Mouse (Mus musculus) retina, postnatal 7 days (tissue): ENCODE data around the gene Twist2.
A peak's percentile ranks its signal among the peaks of the same experiment; 100 is the strongest.

ENCODE experiments used
- DNase-seq: peaks from one replicate; pipeline ENCODE4 v3.0.0-alpha.2; 2012; ENCODE audit warnings: low read depth, low spot score

Twist2 gene

DNA sequence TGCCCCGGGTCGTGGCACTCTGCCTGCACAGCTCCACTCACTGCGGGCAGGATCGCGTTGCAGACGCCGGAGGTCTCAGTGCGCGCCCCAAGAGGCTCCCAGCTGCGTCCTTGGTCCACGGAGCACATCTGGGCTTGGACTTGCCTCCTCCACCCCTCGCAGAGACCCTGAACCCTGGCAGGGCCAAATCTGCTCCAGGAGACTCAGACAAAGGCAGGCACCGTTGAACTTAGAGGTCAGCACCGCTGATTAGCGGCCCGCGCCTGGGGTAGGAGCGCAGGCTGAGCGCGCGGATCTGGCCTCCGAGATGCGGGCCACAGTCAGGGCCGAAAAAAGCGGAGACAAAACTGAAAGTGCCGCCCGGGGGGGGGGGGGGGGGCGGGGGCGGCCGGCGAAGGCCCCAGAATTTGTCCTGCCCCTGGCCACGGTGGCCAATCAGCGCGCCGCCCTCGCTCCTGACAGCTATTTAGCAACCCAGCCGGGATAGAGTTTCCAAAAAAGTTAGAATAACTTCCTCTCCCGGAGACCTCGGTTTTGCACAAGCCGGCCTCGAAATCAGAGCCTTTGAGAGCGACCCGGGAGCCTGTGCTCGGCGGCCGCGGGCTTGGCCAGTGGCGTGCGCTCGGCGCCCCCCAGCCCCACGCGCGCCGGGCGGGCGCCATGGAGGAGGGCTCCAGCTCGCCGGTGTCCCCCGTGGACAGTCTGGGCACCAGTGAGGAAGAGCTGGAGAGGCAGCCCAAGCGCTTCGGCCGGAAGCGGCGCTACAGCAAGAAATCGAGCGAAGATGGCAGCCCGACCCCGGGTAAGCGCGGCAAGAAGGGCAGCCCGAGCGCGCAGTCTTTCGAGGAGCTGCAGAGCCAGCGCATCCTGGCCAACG, at the start of gene Twist2:
Gene Twist2 (plus strand): TSS at position 495 of the 877 bp plus-strand sequence.
- no peak for DNase-seq

DNA sequence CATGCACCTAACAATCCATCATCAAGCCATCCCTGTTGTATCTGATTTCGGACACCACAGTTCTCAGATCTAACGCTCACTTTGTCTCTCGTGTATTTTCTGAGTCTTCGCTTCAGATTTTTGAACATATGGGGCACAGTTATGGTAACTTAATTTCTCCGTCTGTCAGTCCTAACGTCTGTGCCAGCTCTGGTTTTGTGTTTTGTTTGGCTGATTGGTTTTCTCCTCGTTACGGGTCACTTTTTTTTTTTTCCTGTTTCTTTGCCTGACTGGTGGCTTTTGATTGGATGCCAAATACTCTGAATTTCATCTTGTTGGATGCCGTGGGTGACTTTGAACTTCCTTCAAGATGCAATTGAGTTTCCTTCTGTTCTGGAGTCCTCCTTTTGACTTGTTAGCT, 48.3 kb upstream of the Twist2 start:
- DNase-seq, result no peak

- peak; percentile 40 for DNase-seq
Measured at GRCm38 (mm10) chr1:91755102-91755501, 46.2 kb upstream of the Twist2 start.

GRCm38 (mm10) chr1:91757292-91757691, 44.0 kb upstream of the Twist2 start:
- DNase-seq, result no peak

DNA sequence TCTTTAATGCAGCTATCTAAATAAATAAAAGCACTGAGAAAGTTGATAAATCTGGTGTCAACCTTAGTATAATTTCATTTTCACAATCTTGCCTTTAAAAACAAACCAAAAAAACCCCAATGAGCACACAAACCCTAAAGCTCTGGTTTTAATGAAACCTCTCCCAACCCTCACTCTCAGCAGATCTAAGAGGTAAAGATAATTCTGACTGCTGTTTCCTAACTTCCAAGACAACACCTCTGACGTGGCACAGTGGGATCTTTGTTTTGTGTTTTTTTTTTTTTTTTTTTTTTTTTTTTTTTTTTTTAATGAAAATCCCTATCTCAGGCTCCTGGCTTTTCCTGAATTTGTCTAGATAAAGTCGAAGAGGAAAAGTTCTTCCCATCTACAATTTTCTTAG, 43.1 kb upstream of the Twist2 start:
- no peak for DNase-seq

DNA sequence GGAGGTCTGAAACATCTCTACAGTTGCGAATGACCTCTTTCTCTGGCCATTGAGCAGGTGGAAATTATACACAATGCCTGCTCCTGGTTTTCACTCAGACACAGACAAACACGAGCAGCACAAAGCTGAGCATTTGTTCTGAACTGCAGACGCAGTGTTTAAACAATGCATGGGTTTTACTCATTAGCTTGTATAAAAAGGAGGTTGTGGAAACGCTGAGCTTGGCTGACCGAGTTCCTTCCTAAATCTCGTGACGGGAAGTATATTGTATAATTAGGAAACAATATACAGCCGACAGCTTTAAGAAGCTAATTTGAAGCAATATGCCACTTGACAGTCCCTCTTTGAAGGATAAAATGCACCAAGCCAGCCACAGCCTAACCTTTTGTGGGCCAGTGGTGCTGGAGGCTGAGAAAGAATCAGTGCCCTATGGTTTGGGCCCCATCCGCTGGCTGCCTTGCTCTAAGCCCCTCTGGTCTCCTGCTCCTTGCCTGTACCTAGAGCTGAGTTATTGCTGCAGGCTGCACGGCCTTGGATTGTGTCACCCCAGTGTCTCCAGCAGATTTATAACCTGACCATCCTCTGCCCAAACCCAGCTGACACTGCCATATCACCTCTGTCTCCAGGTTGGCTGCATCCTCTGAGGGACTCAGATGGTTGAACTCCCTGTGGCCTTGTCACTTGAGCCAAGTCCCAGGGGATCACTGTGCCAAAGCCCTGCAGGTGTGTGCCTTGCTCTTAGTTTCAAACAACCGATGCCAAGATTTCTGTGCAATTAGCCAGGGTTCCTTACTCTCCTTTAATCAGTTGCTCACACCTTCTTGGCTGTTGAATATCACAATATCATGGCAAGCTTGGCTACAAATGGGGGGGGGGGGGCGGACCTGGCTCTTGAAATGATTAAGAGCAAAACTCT, 42.4 kb upstream of the Twist2 start:
- DNase-seq, result no peak

- DNase-seq, result no peak
Measured at GRCm38 (mm10) chr1:91760140-91760986, 40.9 kb upstream of the Twist2 start.

- DNase-seq, result no peak
Measured at GRCm38 (mm10) chr1:91762528-91763091, 38.7 kb upstream of the Twist2 start.

DNA sequence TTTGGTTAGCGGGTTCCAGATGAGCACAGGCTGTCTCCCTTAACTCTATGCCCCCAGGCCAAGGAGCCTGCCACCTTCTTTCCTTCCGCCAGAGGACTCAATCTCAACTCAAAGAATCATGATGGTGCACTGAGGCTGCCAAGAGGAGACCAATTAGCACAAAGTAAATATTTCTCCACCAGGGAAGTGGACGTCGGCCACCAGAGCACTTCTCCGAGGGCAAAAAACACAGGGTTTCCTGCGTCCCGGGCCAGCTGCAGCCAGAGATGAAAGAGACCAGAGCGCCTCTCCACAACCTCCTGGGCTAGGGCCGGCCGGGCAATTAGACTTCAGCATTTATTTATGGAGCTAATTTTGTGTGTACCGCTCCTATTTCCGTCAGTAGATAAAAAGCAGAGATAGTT, 31.0 kb upstream of the Twist2 start:
- no peak for DNase-seq

- DNase-seq, result no peak
Measured at GRCm38 (mm10) chr1:91770676-91771075, 30.6 kb upstream of the Twist2 start.

DNA sequence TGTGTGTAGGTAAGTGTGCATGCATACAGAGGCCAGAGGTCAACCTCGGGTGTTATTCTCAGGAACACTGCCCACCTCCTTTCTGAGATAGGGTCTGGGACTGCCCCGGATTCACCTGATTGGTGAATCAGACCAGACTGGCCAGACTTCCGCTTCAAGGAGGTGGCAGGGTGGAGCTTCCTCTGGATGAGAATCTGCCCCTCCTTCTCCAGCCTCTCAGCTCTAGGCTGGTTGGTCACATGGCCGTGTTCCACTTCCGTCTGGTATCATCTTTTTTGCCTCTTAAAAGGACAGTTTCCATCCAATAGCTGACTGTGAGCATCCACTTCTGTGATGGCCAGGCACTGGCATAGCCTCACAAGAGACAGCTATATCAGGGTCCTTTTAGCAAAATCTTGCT, 24.3 kb upstream of the Twist2 start:
- DNase-seq, result no peak

DNA sequence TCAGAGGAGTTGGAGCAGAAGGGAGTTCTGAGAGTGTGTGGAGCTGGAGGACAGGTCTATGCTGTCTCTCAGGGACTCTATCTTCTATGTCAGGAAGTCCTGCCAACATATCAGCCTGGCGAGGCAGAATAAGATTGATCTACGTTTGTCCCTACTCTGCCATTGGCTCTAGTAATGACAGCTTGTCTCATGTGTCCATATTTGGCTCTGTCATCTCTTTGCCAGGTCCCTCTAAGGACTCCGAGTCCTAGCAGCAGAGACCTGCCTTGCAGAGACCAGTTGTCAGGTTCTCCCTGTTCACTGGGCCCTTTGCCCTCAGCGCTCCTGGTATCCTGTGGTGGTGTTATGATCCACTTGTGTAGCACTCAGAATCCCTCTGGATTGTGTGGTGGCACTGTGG, 21.4 kb upstream of the Twist2 start:
- DNase-seq, result no peak

- DNase-seq, result no peak
Measured at GRCm38 (mm10) chr1:91781182-91781581, 20.1 kb upstream of the Twist2 start.

DNA sequence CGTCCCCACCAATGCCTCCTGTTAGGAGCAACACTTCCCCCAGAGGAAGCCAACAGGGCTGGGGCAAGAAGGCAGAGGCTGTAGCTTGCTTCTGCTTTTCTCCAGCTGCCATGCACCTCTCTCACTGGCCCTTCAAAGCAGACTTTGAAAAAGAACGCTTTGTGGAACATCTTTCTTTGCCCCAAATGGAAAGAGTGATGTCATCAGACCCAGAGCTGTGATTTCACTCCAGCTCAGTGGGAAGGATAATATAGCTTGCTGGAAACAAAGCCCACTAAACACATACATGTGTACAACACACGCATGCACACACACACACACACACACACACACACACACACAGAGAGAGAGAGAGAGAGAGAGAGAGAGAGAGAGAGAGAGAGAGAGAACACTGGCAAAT, 17.1 kb upstream of the Twist2 start:
- DNase-seq, result no peak

- DNase-seq, result no peak
Measured at GRCm38 (mm10) chr1:91799323-91799722, 1.9 kb upstream of the Twist2 start.

GRCm38 (mm10) chr1:91800348-91800747, 913 bp upstream of the Twist2 start:
- no peak for DNase-seq

DNA sequence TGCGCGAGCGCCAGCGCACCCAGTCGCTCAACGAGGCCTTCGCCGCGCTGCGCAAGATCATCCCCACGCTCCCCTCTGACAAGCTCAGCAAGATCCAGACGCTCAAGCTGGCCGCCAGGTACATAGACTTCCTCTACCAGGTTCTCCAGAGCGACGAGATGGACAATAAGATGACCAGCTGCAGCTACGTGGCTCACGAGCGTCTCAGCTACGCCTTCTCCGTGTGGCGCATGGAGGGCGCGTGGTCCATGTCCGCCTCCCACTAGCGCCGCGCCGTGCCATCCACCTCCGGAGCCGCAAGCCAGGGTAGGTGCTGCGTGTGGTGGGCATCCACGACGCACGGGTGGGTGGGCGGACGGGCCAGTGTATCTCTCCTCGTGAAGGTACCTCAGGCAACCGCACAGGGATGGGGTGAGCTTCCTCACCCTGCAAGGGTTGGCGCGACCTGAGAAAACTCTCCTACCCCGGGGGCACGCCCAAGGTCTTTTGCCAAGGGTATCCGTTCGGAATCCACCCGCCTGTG, 644 bp downstream of the Twist2 start:
- no peak for DNase-seq

- DNase-seq, result no peak
Measured at GRCm38 (mm10) chr1:91802406-91803121, 1.3 kb downstream of the Twist2 start.

GRCm38 (mm10) chr1:91803416-91803815, 2.2 kb downstream of the Twist2 start:
- no peak for DNase-seq

DNA sequence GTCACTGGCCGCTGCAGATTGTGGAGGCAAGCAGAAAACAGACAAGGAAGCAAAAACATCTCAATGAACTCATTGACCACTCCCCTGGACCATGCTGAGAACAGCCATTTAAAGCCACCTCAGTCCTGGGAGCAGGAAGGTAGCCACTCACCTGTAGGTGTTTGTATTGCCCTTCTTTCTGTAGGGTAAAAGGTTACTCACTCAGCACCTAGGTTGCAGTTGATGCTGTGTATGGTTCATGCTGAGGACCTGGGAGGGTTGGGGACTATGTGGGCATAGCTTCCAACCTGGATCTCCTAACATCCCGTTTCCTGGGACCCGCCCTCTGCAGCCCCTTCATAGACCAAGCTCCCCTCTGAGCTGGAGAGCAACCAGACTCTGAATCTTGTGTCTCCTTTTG, 14.8 kb downstream of the Twist2 start:
- DNase-seq, result no peak
